Mouse (Mus musculus) embryonic facial prominence, embryonic 12.5 days (tissue): Measurements from ENCODE around the gene Cuta. TPM values are rescaled to one million over a fixed set of nuclear protein-coding genes. Genes with fewer than 3 reads are reported as not detected.

Source experiments
- ATAC-seq: fragments of 200-750 bp; cut with Nextera tagmentation; 2 replicates; pipeline ENCODE4 v1.8.0; 2017; ENCODE audit not compliant: insufficient number of reproducible peaks, insufficient read depth, low FRiP score, low TSS enrichment
- H3K27ac ChIP-seq: fragments of 300-500 bp; sonication (generic); 2 replicates; pipeline ENCODE4 v1.5.1; 2016; ENCODE audit warnings: mild to moderate bottlenecking
- H3K27me3 ChIP-seq: fragments of 300-500 bp; sonication (generic); 2 replicates; pipeline ENCODE4 v1.6.1; 2016; ENCODE audit warnings: mild to moderate bottlenecking, moderate library complexity
- H3K36me3 ChIP-seq: fragments of 300-500 bp; sonication (generic); 2 replicates; pipeline ENCODE4 v1.6.1; 2016; ENCODE audit warnings: mild to moderate bottlenecking
- H3K4me1 ChIP-seq: fragments of 300-500 bp; sonication (generic); 2 replicates; pipeline ENCODE4 v1.6.1; 2016
- H3K4me2 ChIP-seq: fragments of 300-500 bp; sonication (generic); replicated peaks from 2 replicates; pipeline ENCODE4 v1.6.1; 2016; ENCODE audit warnings: mild to moderate bottlenecking, moderate library complexity
- H3K4me3 ChIP-seq: fragments of 300-500 bp; sonication (generic); 2 replicates; pipeline ENCODE4 v1.5.1; 2016; ENCODE audit warnings: mild to moderate bottlenecking
- H3K9ac ChIP-seq: fragments of 300-500 bp; sonication (generic); 2 replicates; pipeline ENCODE4 v1.6.1; 2016; ENCODE audit warnings: mild to moderate bottlenecking, moderate library complexity
- H3K9me3 ChIP-seq: fragments of 300-500 bp; sonication (generic); 2 replicates; pipeline ENCODE4 v1.6.1; 2016; ENCODE audit warnings: mild to moderate bottlenecking, moderate library complexity
- WGBS: fragments of 180-500 bp; shearing (Covaris S2); methylation state at CpG from one replicate; pipeline ENCODE4 v1.1.7; 2016; 5-methylcytosine and 5-hydroxymethylcytosine counted together
- polyA plus RNA-seq: library from polyadenylated mRNA; unstranded; fragments of >200 nt; fragmentation: Nextera tagmentation; extraction: Ambion mirVana; gene quantifications from 2 replicates; pipeline ENCODE4 v1.2.1, GENCODE M21; 2016

The Cuta gene
- polyA plus RNA-seq, 1 experiment from 2014 or later: 174 TPM

DNA sequence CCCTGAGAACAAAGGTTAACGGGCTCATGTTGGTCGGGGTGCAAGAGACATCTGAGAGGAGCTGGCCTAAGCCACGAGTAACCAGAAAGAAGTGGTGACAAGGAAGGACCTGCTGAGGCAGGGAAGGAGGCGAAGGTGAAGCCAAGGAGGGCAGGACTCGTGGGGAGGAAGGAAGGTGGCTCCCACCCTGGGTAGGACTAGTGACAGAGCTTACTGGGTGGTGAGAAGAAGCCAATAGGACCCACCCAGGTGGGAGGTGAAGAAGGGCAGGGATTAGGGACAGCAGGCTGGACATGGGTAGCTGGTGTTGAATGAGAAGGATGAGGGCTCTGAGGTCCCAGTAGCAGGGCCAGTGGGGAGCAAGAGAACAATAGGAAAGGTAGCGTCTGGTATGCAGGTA, 13.8 kb upstream of the Cuta start:
- no peak overlapping the region for H3K9ac ChIP-seq
- H3K27me3 ChIP-seq: no peaks in the 10 kb centered on the region
- H3K4me1 ChIP-seq: peaks cover 49% of the 10 kb centered on the region
- H3K4me3 ChIP-seq: peak overlapping the region; percentile 37
- peak overlapping the region; percentile 91 for H3K4me2 ChIP-seq
- WGBS: 17% methylated on average over 6 of the region's 6 CpGs
- no peak for ATAC-seq
- H3K9me3 ChIP-seq: no peaks in the 10 kb centered on the region
- peaks cover 36% of the 10 kb centered on the region for H3K36me3 ChIP-seq
- H3K27ac ChIP-seq: no peak overlapping the region

DNA sequence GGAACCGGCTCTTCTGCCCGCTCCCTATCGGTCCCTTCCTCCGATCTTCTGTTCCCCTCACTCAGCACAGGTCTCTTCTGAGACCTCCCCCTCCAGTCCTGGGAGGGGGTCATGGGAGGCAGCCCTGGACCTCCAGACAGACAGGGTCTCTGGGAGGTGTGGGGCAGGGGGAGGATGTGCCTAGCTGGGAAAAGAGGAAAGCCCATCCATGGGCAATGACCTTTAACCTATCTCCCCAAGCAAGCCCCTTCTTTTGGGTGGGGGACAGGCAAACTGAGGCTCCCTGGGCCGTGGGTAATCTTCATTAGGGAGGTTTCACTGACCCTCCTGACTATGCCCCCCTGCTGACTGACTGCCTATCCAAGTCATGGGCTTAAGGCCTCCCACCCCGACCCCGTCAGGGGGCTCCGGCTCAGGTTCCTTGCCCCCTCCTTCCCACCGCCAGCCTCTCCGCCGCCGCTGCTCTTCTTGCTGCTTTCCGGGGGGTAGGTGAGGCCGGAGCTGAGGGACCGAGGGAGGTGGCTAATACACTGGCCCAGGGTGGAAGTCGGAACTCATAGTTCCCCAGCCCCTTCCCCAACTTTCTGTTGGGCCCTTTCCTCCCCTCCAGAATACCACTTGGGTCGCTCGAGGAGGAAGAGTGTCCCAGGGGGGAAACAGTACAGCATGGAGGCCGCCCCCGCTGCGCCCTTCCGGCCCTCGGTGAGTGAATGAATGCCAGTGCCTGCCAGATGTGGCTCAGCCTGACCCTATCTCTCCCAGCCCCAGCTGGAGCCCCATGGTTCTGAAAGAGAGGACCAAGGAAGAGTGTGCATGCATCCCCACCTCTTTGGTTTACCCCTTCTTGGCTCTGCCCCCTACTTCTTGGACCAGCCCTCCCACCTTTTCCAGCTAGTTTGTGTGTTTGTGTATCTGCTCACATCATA, 12.8 kb upstream of the Cuta start:
- Histone ChIP-seq H3K4me3 (peak overlapping the region; percentile 37), H3K27me3 (no peaks in the 10 kb centered on the region), H3K9ac (peak overlapping the region; percentile 49), H3K27ac (peak overlapping the region; percentile 72), H3K4me1 (peaks cover 55% of the 10 kb centered on the region), H3K36me3 (peaks cover 26% of the 10 kb centered on the region), H3K9me3 (no peaks in the 10 kb centered on the region), H3K4me2 (peak overlapping the region; percentile 91)
- 2% methylated on average over 22 of the region's 23 CpGs for WGBS
- ATAC-seq: 0 out of 2 replicates have a peak, but pooled peaks have one; percentile 29

DNA sequence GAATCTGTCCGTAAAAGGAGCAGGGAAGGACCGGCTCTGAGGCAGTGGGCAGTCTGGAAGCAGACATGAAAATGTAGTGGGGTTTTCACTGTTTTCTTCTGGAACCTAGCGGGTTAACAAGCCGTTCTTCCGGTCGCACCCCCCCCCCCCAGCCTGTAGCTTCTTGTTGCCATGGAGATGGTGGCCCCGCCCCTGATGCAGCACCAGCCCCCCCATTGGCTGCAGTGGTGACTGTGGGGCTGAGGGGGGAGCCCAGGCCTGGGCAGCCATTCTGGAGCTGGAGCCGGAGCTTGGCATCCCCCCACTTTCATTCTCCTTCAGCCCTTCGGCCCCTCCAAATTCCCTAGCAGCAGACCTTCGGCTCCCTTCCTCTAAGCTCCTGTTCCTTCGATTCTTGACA, 12.0 kb upstream of the Cuta start:
- peaks cover 63% of the 10 kb centered on the region for H3K4me1 ChIP-seq
- ATAC-seq: peak; percentile 57; the same call in 1 of the 2 replicates

DNA sequence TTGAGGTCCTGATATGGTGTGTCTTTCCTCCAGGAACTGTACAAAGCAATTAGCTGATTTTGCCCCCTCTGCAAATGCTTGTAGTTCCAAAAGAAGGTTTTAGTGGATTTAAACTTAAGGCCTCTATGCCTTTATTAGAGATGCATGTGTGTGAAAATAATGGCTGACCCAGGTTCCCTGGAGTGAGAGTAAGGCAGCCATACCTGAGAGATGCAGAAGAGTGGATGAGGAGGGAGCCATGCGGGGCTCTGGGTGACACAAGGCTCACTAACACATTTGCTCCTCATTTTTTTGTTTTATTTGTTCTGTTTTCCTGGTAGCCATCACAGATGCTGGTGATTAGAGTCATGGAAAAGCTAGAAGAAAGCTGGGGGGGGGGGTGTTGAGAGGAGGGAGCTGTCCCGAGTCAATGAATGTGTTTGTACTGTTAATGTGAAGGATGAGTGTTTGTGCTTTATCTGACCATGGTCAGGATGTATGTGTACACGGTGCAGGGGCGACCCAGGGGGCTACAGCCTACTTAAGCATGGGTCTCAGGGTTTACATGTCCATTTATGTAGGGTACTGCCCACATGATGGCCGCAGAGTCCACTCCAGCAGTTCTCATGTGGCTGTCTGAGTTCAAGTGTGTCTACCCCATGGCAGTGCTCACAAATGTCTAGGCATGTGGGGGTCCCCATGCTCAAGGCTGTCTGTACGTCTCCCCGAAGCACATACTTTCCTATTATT, 11.4 kb upstream of the Cuta start:
- WGBS: 24% methylated on average over 7 of the region's 7 CpGs
- Histone ChIP-seq H3K36me3 (peaks cover 12% of the 10 kb centered on the region; the same call in 1 of the 2 replicates), H3K27ac (peak overlapping the region; percentile 72), H3K27me3 (no peaks in the 10 kb centered on the region), H3K4me3 (peak overlapping the region; percentile 37), H3K4me1 (peaks cover 70% of the 10 kb centered on the region), H3K4me2 (peak overlapping the region; percentile 91), H3K9me3 (no peaks in the 10 kb centered on the region), H3K9ac (peak overlapping the region; percentile 49; the same call in 1 of the 2 replicates)
- no peak for ATAC-seq

More for the DNA sequence above, 12.0 kb upstream of the Cuta start:
- no peaks in the 10 kb centered on the region for H3K9me3 ChIP-seq
- peak overlapping the region; percentile 49 for H3K9ac ChIP-seq
- H3K4me2 ChIP-seq: peak overlapping the region; percentile 91
- H3K27me3 ChIP-seq: no peaks in the 10 kb centered on the region
- H3K4me3 ChIP-seq: peak overlapping the region; percentile 37
- peaks cover 18% of the 10 kb centered on the region for H3K36me3 ChIP-seq
- 1% methylated on average over 8 of the region's 11 CpGs for WGBS
- peak overlapping the region; percentile 72 for H3K27ac ChIP-seq

DNA sequence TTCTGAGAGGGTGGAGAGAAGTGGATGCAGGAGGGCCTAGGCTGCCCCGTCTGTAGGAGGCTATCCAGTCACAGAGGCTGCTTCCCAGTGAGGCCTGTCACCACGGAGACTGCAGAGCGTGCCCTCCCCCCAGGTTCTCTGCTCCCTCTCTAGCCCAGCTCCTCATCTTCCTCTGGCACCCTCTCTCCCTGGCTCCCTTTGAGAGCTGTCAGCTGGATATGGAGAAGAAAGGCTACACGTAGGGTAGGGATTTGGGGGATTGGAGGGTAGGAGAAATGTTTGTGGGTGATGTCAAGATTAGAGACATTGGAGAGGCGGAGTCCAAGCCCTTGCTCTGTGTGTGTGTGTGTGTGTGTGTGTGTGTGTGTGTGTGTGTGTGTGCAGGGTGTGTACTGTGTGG, 10.5 kb upstream of the Cuta start:
- peak overlapping the region; percentile 42; the same call in 1 of the 2 replicates for H3K9ac ChIP-seq
- no peak for ATAC-seq
- H3K4me3 ChIP-seq: peak overlapping the region; percentile 88; the same call in 1 of the 2 replicates
- no peaks in the 10 kb centered on the region for H3K27me3 ChIP-seq
- H3K4me1 ChIP-seq: peaks cover 75% of the 10 kb centered on the region
- 38% methylated on average over 5 of the region's 5 CpGs for WGBS
- H3K27ac ChIP-seq: peak overlapping the region; percentile 43; the same call in 1 of the 2 replicates
- peaks cover 5% of the 10 kb centered on the region; the same call in 1 of the 2 replicates for H3K36me3 ChIP-seq
- H3K4me2 ChIP-seq: peak overlapping the region; percentile 98
- H3K9me3 ChIP-seq: no peaks in the 10 kb centered on the region

DNA sequence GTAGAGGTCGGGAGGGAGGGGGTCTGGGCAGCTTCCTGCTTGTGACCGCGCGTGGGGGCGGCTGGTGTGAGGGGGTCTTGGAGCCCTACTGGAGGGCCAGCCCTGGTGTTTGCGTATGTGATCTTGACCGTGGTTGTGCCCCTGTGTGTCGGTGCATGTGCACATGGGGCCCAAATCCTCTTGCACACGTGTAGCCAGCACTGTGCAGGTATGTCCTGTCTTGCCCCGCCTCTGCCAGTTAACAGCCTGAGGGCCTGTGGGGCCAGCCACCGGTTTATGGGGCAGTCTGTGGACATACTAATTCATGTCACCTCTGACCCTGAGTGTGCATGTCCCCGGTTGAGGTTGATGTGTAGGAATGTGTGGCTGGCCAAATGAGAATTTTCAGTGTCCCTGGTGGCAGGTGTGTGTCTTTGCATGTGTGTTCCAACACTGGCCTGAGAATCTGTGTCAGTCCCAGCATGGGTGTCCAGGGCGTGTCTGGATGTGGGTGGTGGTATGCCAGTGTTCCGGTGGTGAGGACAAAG, 9.7 kb upstream of the Cuta start:
- ATAC-seq: no peak
- Histone ChIP-seq H3K4me2 (peak overlapping the region; percentile 98), H3K27me3 (no peaks in the 10 kb centered on the region), H3K27ac (peak overlapping the region; percentile 80), H3K9me3 (no peaks in the 10 kb centered on the region), H3K9ac (peak overlapping the region; percentile 88), H3K36me3 (0 out of 2 replicates have a peak, but pooled peaks cover 2% of the 10 kb centered on the region), H3K4me3 (peak overlapping the region; percentile 88), H3K4me1 (peaks cover 75% of the 10 kb centered on the region)
- 7% methylated on average over 13 of the region's 14 CpGs for WGBS

DNA sequence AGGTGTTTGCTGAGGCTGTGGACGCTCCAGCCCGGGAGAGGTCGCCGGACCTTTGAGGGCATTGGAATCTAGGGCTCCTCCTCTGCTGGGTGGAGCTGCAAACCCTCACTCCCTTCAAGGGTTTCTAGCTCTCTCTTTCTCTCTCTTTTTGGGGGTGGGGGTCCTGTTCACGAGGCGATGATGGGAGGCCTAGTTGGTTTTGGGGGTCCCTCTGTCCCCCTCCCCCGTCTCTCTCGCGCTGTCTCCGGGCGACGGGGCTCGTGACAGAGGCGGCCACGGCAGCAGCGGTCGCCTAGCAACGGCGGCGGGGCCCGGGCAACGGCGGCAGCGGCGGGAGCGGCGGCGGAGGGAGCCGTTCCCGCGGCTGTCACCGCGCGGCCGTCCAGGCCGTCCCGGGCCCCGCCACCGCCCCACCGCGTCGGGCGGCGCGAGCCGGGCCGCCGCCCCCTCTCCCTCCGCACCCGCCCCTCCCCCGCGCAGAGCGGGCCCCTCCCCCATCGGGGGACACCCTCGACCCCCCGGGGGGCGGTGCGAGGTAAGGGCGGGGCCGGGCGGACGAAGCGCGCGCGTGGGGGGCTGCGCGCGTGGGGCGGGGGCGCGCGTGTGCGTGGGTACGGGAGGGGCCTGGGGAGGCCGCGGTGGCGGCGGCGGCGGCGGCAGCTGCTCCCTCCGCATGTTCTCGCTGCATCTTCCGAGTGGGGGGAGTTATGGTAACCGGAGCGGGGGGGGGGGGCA, 9.1 kb upstream of the Cuta start:
- H3K36me3 ChIP-seq: 0 out of 2 replicates have a peak, but pooled peaks cover 2% of the 10 kb centered on the region
- no peaks in the 10 kb centered on the region for H3K27me3 ChIP-seq
- peak overlapping the region; percentile 88 for H3K9ac ChIP-seq
- H3K4me1 ChIP-seq: peaks cover 69% of the 10 kb centered on the region
- H3K4me3 ChIP-seq: peak overlapping the region; percentile 88
- no peaks in the 10 kb centered on the region for H3K9me3 ChIP-seq
- peak overlapping the region; percentile 80 for H3K27ac ChIP-seq
- H3K4me2 ChIP-seq: peak overlapping the region; percentile 98
- no peak for ATAC-seq
- WGBS: under 1% methylated on average over 47 of the region's 87 CpGs

DNA sequence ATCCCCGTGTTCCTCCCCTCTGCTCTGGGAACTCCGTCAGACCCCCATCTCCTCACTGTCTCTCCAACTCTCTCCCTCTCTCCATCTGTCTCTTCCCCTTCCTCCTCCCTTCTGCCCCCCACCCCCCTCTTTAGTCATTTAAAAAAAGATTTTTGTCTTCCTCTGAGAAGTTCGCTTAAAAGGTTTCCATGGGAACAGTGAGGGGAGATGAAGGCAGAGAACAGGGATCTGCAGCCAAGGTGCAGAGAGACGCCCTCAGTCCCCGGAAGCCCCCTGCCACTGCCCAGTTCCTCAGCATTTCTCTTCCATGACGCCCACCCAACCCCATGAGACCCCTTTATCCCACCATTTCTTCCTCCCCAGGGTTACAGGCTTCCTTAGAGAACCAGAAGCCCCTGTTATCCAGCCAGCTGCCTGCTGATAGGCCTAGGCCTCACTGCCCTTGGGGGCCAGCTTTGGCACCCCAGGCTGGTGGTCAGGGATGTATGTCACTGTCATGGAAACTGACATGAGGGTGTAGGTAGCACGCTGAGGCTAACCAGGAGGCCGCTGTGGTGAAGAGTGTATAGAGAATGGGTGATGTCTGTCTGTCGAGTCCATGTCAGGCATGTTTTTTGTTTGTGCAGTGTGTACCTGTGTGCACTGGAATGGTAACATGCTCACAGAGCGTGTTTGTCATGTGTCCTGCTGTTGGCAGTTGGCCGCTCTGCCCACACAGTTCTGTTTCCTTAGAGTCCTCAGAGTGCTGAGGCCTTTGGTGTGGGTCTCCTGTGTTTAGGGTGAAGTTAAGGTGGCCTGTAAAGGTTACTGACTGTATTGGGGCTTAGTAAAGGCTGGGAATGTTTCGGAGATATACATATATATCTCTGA, 8.1 kb upstream of the Cuta start:
- ATAC-seq: no peak
- WGBS: 42% methylated on average over 12 of the region's 12 CpGs
- H3K4me1 ChIP-seq: peaks cover 63% of the 10 kb centered on the region
- H3K36me3 ChIP-seq: 0 out of 2 replicates have a peak, but pooled peaks cover 1% of the 10 kb centered on the region
- peak overlapping the region; percentile 69 for H3K27ac ChIP-seq
- peak overlapping the region; percentile 34; the same call in 1 of the 2 replicates for H3K4me3 ChIP-seq
- no peaks in the 10 kb centered on the region for H3K27me3 ChIP-seq
- peak overlapping the region; percentile 60 for H3K4me2 ChIP-seq
- peak overlapping the region; percentile 56; the same call in 1 of the 2 replicates for H3K9ac ChIP-seq
- H3K9me3 ChIP-seq: no peaks in the 10 kb centered on the region

DNA sequence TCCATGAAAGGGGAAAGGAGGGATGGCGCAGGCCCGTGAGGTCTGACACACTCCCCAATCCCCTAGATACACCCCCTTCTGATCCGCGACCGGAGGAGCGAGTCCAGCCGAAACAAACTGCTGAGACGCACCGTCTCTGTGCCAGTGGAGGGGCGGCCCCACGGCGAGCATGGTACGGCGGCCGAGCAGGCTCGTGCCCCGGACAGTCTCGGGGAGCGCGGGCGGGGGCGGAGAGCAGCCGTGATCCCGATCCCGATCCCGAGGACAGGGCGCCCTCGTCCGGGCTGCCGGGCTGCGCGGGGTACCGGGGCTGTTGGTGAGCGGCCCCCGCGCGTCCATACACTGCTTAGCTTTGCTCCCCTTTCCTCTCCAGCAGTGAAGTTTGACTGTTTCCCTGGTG, 7.2 kb upstream of the Cuta start:
- Histone ChIP-seq H3K27me3 (no peaks in the 10 kb centered on the region), H3K9ac (peak overlapping the region; percentile 56), H3K36me3 (no peaks in the 10 kb centered on the region), H3K4me2 (peak overlapping the region; percentile 60), H3K4me3 (peak overlapping the region; percentile 34), H3K27ac (peak overlapping the region; percentile 69), H3K9me3 (no peaks in the 10 kb centered on the region), H3K4me1 (peaks cover 60% of the 10 kb centered on the region)
- ATAC-seq: no peak
- WGBS: 3% methylated on average over 35 of the region's 37 CpGs

DNA sequence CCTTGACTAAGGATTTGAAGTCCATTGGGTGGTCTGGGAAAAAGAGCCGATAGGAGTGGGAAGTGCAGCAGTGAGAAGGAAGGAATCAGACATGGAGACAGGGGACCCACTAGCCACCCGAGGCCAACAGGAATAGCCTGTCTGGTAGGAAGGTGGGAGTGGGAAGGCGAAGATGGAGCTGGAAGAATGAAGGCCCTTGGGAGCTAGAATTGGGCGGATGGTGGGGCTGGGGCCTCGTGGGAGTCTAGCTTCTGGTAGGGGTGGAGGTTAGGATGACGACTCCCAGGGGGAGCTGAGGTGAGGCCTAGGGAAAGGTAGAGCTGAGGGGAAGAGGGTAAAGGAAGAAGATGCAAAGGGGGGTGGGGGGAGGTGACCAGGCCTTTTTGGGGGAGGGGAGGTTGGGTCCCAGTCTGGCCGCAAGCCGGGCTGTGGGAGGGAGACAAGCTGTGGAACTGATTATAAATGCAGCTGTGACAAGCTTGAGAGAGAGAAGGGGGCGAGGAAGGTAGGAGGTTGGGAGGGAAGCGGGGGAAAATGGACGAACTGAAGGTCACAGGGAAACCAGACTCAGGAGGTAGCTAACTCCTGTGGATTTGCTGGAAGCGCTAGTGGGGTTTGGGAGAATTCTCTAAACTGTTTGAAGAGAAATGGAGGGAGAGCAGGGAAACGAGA, 6.6 kb upstream of the Cuta start:
- H3K27ac ChIP-seq: peak overlapping the region; percentile 69
- H3K4me2 ChIP-seq: peak overlapping the region; percentile 60
- 22% methylated on average over 13 of the region's 13 CpGs for WGBS
- peak overlapping the region; percentile 34 for H3K4me3 ChIP-seq
- peak overlapping the region; percentile 56 for H3K9ac ChIP-seq
- no peaks in the 10 kb centered on the region for H3K27me3 ChIP-seq
- ATAC-seq: no peak
- H3K4me1 ChIP-seq: peaks cover 58% of the 10 kb centered on the region
- no peaks in the 10 kb centered on the region for H3K36me3 ChIP-seq
- H3K9me3 ChIP-seq: no peaks in the 10 kb centered on the region
